Mouse (Mus musculus): ENCODE data around the gene Neurog3.

Neurog3 gene

DNA sequence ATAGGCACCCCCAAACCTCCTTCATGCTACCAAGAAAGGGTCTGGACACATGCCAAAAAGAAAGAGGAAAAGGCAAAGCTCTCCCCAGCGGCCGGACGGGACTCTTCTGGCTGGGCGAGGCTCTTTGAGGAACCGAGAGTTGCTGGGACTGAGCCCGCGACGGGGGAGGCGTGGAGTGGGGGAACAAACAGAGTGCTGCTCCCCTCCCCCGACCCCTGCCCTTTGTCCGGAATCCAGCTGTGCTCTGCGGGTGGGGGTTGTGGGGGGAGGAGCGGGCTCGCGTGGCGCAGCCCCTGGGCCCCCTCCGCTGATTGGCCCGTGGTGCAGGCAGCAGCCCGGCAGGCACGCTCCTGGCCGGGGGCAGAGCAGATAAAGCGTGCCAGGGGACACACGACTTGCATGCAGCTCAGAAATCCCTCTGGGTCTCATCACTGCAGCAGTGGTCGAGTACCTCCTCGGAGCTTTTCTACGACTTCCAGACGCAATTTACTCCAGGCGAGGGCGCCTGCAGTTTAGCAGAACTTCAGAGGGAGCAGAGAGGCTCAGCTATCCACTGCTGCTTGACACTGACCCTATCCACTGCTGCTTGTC, at the start of gene Neurog3:
Gene Neurog3 (plus strand): TSS at position 400 of the 591 bp plus-strand sequence.
- DNase-seq (ENCODE audit: low read depth, low spot score) = no peak

- DNase-seq (ENCODE audit: low read depth, low spot score) = no peak
Measured at GRCm38 (mm10) chr10:62086044-62086443, 46.8 kb upstream of the Neurog3 start.

- no peak for DNase-seq (ENCODE audit: low read depth, low spot score)
Measured at GRCm38 (mm10) chr10:62086826-62087225, 46.1 kb upstream of the Neurog3 start.

- no peak for DNase-seq (ENCODE audit: low read depth, low spot score)
Measured at GRCm38 (mm10) chr10:62088411-62088810, 44.5 kb upstream of the Neurog3 start.

- no peak for DNase-seq (ENCODE audit: low read depth, low spot score)
Measured at GRCm38 (mm10) chr10:62089071-62089470, 43.8 kb upstream of the Neurog3 start.

- DNase-seq (ENCODE audit: low read depth, low spot score) = no peak
Measured at GRCm38 (mm10) chr10:62089486-62089885, 43.4 kb upstream of the Neurog3 start.

- DNase-seq (ENCODE audit: low read depth, low spot score) = no peak
Measured at GRCm38 (mm10) chr10:62093903-62094302, 39.0 kb upstream of the Neurog3 start.

DNA sequence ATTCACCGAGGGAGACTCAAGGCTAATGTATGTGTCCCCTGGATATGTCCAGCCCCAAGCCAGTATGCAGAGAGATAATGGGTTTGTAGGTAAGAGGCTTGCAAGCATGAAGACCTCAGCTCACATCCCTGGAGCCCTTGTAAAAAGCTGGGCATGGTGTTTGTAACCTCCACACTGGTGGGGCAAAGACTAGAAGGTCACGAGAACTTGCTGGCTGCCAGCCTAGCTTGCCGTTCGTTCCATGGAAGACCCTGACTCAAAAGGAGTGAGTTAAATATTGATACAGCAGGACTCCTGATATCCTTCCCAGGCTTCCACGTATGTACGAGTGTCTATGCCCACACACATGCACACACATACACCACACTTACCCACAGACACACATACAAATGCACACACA, 38.5 kb upstream of the Neurog3 start:
- DNase-seq (ENCODE audit: low read depth, low spot score) = no peak

DNA sequence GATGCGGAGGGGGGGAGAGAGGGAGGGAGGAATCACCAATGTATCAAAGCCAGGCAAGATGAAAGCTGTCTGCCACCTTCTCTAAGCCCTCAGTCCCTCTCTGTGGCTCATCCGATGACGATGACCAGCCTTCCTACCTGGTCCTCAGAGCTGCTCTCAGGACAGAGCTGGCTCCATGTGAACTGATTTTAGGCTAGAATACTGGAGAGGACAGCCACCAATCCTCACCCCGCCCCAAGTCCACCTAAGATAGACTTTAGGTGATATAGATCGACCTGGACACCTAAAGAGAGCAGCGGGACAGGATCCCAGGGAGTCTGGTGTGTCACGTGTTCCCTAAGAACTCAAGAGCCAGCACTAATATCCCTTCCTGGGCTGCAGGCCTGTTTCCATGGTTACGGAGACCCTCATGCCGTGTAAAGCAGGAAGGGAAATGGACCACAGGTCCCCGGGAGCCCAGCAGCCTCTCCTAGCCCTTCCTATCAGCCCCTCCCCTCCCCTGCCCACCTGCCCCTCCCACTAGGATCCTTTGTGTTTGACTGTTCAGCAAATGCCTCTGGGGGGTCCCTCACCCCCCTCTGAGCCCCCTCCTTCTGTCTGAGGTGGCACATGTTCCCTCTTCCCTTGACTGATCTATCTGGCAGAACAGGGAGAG, 33.0 kb upstream of the Neurog3 start:
- DNase-seq (ENCODE audit: low read depth, low spot score) = no peak

DNA sequence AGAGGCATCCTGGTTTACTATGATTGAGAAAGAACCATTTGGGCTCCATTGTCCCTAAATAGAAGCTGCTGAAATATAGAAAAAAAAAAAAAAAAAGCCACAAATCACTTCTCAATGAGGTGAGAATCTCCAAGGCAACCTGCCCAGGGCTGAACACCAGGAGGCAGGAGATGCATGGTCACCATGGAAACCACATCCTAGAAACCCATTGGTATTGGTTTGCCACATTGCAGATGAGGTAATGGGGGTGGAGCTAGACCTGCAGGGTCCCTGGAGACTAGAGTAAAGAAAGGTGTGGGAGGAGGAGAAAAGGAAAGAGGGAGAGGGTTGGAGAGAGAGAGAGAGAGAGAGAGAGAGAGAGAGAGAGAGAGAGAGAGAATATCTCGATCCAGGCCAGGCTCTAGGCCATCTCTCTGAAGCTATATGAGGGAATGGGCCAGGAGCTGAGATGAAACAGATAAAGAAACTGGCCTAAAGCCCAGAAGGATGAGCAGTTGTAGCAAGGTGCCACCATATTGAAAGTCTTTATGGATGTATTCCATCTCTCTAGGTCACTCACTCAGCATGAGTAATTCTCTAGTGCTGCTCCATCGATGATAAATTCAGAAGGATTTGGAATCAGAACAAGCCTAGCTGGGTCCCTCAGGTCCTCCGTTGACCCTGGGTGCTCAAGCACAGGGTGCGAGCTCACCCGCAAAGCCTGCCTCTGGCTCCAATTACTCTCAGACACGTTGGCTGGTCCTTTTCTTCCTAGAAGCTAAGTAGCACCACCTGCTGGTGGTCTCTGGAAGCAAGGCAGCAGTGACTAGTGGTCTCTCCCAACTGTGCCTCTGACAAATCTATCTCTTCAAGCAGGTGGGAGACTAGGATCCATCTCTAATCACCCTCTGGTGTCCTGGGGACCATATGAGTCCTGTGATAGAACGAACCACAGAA, 31.1 kb upstream of the Neurog3 start:
- DNase-seq (ENCODE audit: low read depth, low spot score) = peak; percentile 36

GRCm38 (mm10) chr10:62104835-62105576, 27.9 kb upstream of the Neurog3 start:
- DNase-seq (ENCODE audit: low read depth, low spot score) = peak; percentile 32

DNA sequence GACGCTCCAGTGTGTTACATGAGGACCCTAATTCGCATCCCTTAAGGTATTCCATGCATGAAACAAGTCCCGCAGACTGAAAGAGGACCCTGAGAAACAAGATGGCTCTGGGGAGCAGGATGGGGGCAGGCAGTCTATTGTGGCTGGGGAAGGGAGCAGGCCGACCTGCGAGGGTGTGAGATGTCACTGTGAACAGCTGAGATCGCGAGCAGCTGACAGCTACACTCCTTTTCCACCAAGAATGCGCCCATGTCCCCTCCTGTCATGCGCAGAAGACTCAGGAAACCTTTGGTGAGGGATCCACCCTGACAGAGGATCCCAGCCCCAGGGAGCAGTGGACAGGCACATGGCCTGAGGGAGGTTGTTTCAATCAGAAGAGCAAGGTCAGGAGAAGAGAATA, 25.8 kb upstream of the Neurog3 start:
- DNase-seq (ENCODE audit: low read depth, low spot score) = no peak

GRCm38 (mm10) chr10:62110504-62111206, 22.2 kb upstream of the Neurog3 start:
- DNase-seq (ENCODE audit: low read depth, low spot score) = peak; percentile 43

DNA sequence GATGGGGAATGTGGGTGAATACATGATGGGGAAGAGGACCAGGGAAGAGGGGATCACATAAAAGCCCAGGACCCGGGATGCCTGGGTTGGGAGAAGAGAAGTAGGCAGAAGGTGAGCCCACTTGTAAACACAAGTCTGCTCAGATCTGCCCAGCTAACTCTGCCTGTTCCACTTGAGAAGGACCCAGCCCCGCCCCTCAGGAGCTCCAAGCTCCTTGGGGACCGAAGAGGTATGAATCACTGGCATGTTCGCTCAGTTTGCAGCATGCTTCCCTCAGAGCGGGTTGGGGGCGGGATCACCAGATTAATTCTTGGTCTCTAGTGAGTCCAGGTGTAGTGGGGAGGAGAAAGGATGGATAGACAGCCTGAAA, 21.7 kb upstream of the Neurog3 start:
- DNase-seq (ENCODE audit: low read depth, low spot score) = no peak

DNA sequence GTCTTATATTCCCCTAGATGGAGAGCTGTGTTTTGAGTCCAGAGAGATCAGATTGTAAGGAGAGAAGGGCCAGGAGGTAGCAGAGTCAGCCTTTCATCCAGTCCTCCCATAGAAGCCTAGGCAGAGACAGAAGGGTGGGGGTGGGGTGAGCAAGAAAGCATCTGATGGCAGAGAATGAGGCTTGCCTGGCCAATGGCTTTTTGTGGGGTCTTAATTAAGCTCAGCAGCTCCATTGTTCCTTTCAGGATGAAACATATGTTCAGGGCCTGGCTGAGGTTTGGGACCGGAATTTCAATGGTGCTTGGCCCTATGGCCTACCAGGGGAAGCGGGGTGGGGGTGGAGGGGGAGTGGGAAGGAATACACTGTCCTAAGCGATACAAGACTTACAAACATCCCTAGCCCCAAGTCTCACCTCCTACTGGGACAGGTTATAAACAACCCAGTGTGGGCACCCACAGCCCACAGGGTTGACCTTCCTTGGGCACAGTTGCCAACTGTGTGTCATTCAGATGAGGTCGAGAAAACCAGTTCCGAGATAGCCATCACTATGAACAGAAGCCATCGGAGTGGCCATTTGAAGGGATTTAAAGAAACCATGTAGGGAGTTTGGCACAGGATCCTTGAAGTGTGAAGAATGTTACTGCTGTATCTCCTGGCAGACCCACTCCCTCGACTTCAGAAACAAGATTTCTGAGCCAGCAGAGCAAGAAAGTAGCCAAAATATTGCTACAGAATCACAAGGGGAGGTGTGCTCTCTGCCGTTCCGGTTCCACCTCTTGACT, 18.8 kb upstream of the Neurog3 start:
- no peak for DNase-seq (ENCODE audit: low read depth, low spot score)

DNA sequence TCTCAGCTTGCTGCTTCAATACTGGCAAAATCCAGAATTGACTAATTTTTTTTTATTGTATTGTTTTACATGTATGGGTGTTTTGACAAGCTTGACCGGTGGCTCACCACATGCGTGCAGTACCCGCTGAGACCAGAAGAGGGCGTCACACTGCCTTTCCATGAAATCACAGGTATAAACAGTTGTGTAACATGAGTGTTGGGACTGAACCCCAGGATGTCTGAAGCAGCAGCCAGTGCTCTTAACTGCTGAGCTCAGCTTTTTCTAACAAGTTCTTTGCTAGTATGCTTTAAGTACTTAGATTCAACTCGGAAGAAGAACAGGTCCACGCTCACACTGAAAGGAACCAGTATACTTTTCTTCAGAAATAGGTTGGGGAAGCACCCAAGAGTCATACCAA, 5.8 kb upstream of the Neurog3 start:
- no peak for DNase-seq (ENCODE audit: low read depth, low spot score)

GRCm38 (mm10) chr10:62127711-62128231, 5.1 kb upstream of the Neurog3 start:
- DNase-seq (ENCODE audit: low read depth, low spot score) = peak; percentile 18

DNA sequence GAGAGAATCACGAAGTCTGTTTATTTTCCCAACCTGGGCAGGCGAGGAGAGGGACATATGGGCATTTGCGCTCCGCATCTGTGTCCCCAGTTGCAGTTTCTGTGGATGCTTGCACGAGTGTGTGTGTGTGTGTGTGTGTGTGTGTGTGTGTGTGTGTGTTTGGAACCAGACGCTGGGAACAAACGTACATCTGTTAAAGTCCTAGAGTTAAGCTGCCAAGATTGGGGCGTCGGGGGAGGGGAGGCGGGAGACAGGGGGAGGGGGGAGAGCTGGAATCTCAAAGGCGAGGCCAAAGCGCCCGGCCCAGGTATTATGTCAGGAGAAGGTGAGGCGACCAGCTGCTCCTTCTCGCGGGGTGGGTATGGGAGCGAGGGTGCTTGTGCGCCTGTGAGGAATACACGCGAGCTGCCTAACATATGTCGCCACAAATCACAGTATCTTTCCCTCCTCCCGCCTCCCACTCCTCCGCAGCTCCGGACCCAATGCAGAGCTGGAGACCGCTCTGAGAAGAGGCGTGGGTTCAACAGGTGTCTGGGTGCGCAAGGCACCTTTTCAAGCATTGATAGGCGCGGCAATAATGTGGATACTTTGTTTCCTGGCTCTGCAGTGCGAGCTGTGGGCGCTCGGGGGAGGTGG, 4.5 kb upstream of the Neurog3 start:
- DNase-seq (ENCODE audit: low read depth, low spot score) = no peak

DNA sequence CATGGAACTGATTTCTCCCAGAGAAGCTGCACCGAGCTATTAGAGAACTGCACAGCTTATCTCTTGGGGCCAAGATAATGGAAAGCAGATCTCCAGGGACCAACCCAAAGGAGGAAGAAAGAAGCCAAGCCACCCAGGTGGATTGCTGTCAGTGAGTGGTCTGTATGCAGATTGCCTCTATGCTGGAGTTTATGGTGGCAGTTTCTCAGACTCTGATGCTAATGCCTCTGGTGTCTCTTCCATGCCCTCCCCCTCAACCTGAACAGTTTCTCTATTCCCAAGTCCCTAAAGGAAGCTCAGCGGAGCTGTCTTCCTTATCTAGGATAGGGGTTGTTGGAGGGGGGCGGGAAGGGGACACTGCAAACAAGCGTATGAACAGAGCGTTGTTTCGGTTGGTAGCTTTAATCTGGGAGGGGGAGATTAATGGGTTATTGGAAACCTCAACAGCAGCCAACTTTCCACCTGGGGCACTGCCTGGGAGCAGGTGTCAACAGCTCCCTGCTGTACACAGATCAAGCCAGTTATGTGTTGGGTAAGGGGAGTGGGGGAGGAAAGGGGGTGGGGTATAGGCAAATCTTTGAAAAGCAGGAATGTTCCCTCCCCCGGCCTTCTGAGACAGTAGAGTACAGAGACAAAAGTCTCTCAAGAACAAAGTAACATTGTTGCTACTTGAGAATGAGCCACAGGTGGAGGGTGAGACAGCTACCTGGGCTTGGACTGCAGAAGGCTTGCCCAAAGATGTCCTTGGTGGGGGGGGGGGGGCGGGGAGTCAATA, 3.0 kb downstream of the Neurog3 start:
- no peak for DNase-seq (ENCODE audit: low read depth, low spot score)
